Mouse (Mus musculus): Measurements from ENCODE around the gene Relch.

GRCm38 (mm10) chr1:105712822-105713221 lies 49.2 kb downstream of the Relch start:
- TF ChIP-seq CHD2 (IDR thresholded peaks at IDR 0.05; ENCODE audit: low read depth, low read length) (no peak), MAFK (IDR thresholded peaks at IDR 0.05; ENCODE audit: insufficient read depth, low read depth, low read length) (no peak), HCFC1 (IDR thresholded peaks at IDR 0.05; ENCODE audit: borderline replicate concordance, insufficient read depth, low read length) (no peak), ZNF384 (IDR thresholded peaks at IDR 0.05; ENCODE audit: low read depth, low read length) (peak; percentile 86), ZC3H11A (IDR thresholded peaks at IDR 0.05; ENCODE audit: borderline replicate concordance, low read depth, low read length) (no peak)

All from ES-E14 (cell line).